Mouse (Mus musculus) limb, embryonic 13.5 days (tissue): ENCODE results near the gene Yipf3. TPM values are rescaled to one million over a fixed set of nuclear protein-coding genes. Genes with fewer than 3 reads are reported as not detected.

Experiments used
- ATAC-seq: fragments of 200-750 bp; cut with Nextera tagmentation; 2 replicates; pipeline ENCODE4 v1.8.0; 2017; ENCODE audit warnings: low read depth, moderate number of reproducible peaks, moderate TSS enrichment; ENCODE audit not compliant: low FRiP score
- H3K27ac ChIP-seq: fragments of 300-500 bp; sonication (generic); 2 replicates; pipeline ENCODE4 v1.5.1; 2015; ENCODE audit warnings: inconsistent platforms, mild to moderate bottlenecking, moderate library complexity
- H3K27me3 ChIP-seq: fragments of 300-500 bp; sonication (generic); 2 replicates; pipeline ENCODE4 v1.6.1; 2015; ENCODE audit warnings: mild to moderate bottlenecking, inconsistent platforms
- H3K36me3 ChIP-seq: fragments of 300-500 bp; sonication (generic); 2 replicates; pipeline ENCODE4 v1.6.1; 2015; ENCODE audit warnings: inconsistent platforms, mild to moderate bottlenecking, moderate library complexity
- H3K4me1 ChIP-seq: fragments of 300-500 bp; sonication (generic); 2 replicates; pipeline ENCODE4 v1.6.1; 2015; ENCODE audit warnings: inconsistent platforms
- H3K4me2 ChIP-seq: fragments of 300-500 bp; sonication (generic); replicated peaks from 2 replicates; pipeline ENCODE4 v1.6.1; 2015; ENCODE audit warnings: inconsistent platforms, mild to moderate bottlenecking, moderate library complexity
- H3K4me3 ChIP-seq: fragments of 300-500 bp; sonication (generic); 2 replicates; pipeline ENCODE4 v1.5.1; 2015; ENCODE audit warnings: moderate library complexity, mild to moderate bottlenecking, inconsistent platforms
- H3K9ac ChIP-seq: fragments of 300-500 bp; sonication (generic); 2 replicates; pipeline ENCODE4 v1.6.1; 2015; ENCODE audit warnings: mild to moderate bottlenecking, inconsistent platforms
- H3K9me3 ChIP-seq: fragments of 300-500 bp; sonication (generic); 2 replicates; pipeline ENCODE4 v1.6.1; 2016; ENCODE audit warnings: inconsistent platforms
- WGBS: fragments of 180-500 bp; shearing (Covaris S2); methylation state at CpG from one replicate; pipeline ENCODE4 v1.1.7; 2015; 5-methylcytosine and 5-hydroxymethylcytosine counted together
- microRNA counts: library from miRNA; unstranded; fragments of <30 nt; microRNA quantifications from one replicate; lab custom pipeline; 2016
- microRNA-seq: library from miRNA; unstranded; fragments of <30 nt; microRNA quantifications from one replicate; pipeline ENCODE4, GENCODE M21; 2016
- polyA plus RNA-seq: library from polyadenylated mRNA; unstranded; fragments of >200 nt; fragmentation: Nextera tagmentation; extraction: Ambion mirVana; gene quantifications from 2 replicates; pipeline ENCODE4 v1.2.1, GENCODE M21; 2015

Yipf3 gene
- polyA plus RNA-seq, 1 experiment from 2014 or later, result 110 TPM

GRCm38 (mm10) chr17:46297028-46297363 lies 49.1 kb downstream of the Yipf3 start:
- WGBS, result 12% methylated on average over 6 of the region's 6 CpGs
- H3K4me3 ChIP-seq, result peak overlapping the region; percentile 66
- no peaks in the 10 kb centered on the region for H3K9me3 ChIP-seq
- H3K4me1 ChIP-seq, result peaks cover 17% of the 10 kb centered on the region
- peaks cover 75% of the 10 kb centered on the region for H3K27me3 ChIP-seq
- H3K4me2 ChIP-seq, result peak overlapping the region; percentile 100
- H3K36me3 ChIP-seq, result no peaks in the 10 kb centered on the region
- peak overlapping the region; percentile 76; the same call in 1 of the 2 replicates for H3K9ac ChIP-seq
- H3K27ac ChIP-seq, result no peak overlapping the region
- ATAC-seq, result no peak

- H3K9me3 ChIP-seq, result no peaks in the 10 kb centered on the region
- H3K4me2 ChIP-seq, result peak within 1 kb of the TSS; percentile 100
- under 1% methylated on average over 70 of the region's 86 CpGs for WGBS
- H3K27me3 ChIP-seq, result peaks cover 75% of the 10 kb centered on the region
- H3K9ac ChIP-seq, result peak within 1 kb of the TSS; percentile 76
- H3K27ac ChIP-seq, result no peak within 1 kb of the TSS
- H3K36me3 ChIP-seq, result no peaks in the 10 kb centered on the region; the same call in 1 of the 2 replicates
- peak within 1 kb of the TSS; percentile 66 for H3K4me3 ChIP-seq
- peak; percentile 34; the same call in 1 of the 2 replicates for ATAC-seq
- H3K4me1 ChIP-seq, result peaks cover 17% of the 10 kb centered on the region
Observed at GRCm38 (mm10) chr17:46297364-46298219, 49.7 kb downstream of the Yipf3 start, which contains the start of gene Dlk2. Gene Dlk2, plus strand, starts transcription at chr17:46297421.

- Histone ChIP-seq H3K27me3 (peaks cover 69% of the 10 kb centered on the region), H3K9me3 (no peaks in the 10 kb centered on the region), H3K36me3 (peaks cover 3% of the 10 kb centered on the region; the same call in 1 of the 2 replicates), H3K4me1 (peaks cover 17% of the 10 kb centered on the region), H3K4me2 (peak overlapping the region; percentile 100), H3K27ac (no peak overlapping the region), H3K4me3 (peak overlapping the region; percentile 66), H3K9ac (peak overlapping the region; percentile 76)
- peak; percentile 79 for ATAC-seq
- under 1% methylated on average over 48 of the region's 48 CpGs for WGBS
Observed at GRCm38 (mm10) chr17:46298220-46298913, 50.5 kb downstream of the Yipf3 start.

GRCm38 (mm10) chr17:46301892-46302291 lies 54.0 kb downstream of the Yipf3 start:
- H3K4me2 ChIP-seq, result no peak overlapping the region
- ATAC-seq, result no peak

More at GRCm38 (mm10) chr17:46301892-46302291, 54.0 kb downstream of the Yipf3 start:
- peaks cover 16% of the 10 kb centered on the region for H3K4me1 ChIP-seq
- no peak overlapping the region for H3K9ac ChIP-seq
- H3K4me3 ChIP-seq, result no peak overlapping the region
- no peaks in the 10 kb centered on the region for H3K9me3 ChIP-seq
- peaks cover 30% of the 10 kb centered on the region for H3K36me3 ChIP-seq
- 69% methylated on average over 12 of the region's 12 CpGs for WGBS
- no peak overlapping the region for H3K27ac ChIP-seq
- H3K27me3 ChIP-seq, result peaks cover 40% of the 10 kb centered on the region

MicroRNAs within 50 kb of the gene (microRNA counts, 519-probe panel; counts per million panel counts)
- microRNA mmu-miR-693-3p (lab: Ali Mortazavi, UCI) (not detected), microRNA mmu-miR-693-5p (lab: Ali Mortazavi, UCI) (not detected)

Small RNAs within 50 kb of the gene (microRNA-seq; reads per million reads assigned to microRNA genes)
- gene Mir693, result 1.4 reads per million

Other genes with a start within 250 kb of the Yipf3 start
- 4.3 and 4.6 TPM in 2 replicates for gene Vegfa, start 215.7 kb upstream of the Yipf3 start, polyA plus RNA-seq
- 141 and 143 TPM in 2 replicates for gene Mrps18a, start 137.1 kb upstream of the Yipf3 start, polyA plus RNA-seq
- 11.1 and 11.4 TPM in 2 replicates for gene Rsph9, start 103.9 kb upstream of the Yipf3 start, polyA plus RNA-seq
- 36.4 and 39.0 TPM in 2 replicates for gene Mad2l1bp, start 94.5 kb upstream of the Yipf3 start, polyA plus RNA-seq
- 45.2 and 49.3 TPM in 2 replicates for gene Gtpbp2, start 87.0 kb upstream of the Yipf3 start, polyA plus RNA-seq
- gene Polh, start 45.4 kb upstream of the Yipf3 start, polyA plus RNA-seq, result 18.9 and 19.2 TPM in 2 replicates
- gene Xpo5, start 45.3 kb upstream of the Yipf3 start, polyA plus RNA-seq, result 43.1 and 48.5 TPM in 2 replicates
- gene Polr1c, start within 50 bp of the Yipf3 start, polyA plus RNA-seq, result 103 and 105 TPM in 2 replicates
- gene Lrrc73, start 5.5 kb downstream of the Yipf3 start, polyA plus RNA-seq, result 0.69 and 1.4 TPM in 2 replicates
- gene Tjap1, start 34.9 kb downstream of the Yipf3 start, polyA plus RNA-seq, result 61.3 and 68.2 TPM in 2 replicates
- 8.8 and 11.0 TPM in 2 replicates for gene Dlk2, start 49.3 kb downstream of the Yipf3 start, polyA plus RNA-seq
- gene Abcc10, start 80.3 kb downstream of the Yipf3 start, polyA plus RNA-seq, result 7.5 and 7.6 TPM in 2 replicates
- gene Zfp318, start 135.7 kb downstream of the Yipf3 start, polyA plus RNA-seq, result 14.2 and 15.4 TPM in 2 replicates
- 0.97 and 1.6 TPM in 2 replicates for gene Crip3, start 180.8 kb downstream of the Yipf3 start, polyA plus RNA-seq
- 0.09 TPM in 1 of 2 replicates, not detected in the other for gene Slc22a7, start 190.4 kb downstream of the Yipf3 start, polyA plus RNA-seq
- 0.15 and 0.18 TPM in 2 replicates for gene Ttbk1, start 239.6 kb downstream of the Yipf3 start, polyA plus RNA-seq
- 40.4 and 41.7 TPM in 2 replicates for gene Dnph1, start 248.6 kb downstream of the Yipf3 start, polyA plus RNA-seq